Mouse (Mus musculus): Measurements from ENCODE around the gene Bckdk.

Gene Bckdk

DNA sequence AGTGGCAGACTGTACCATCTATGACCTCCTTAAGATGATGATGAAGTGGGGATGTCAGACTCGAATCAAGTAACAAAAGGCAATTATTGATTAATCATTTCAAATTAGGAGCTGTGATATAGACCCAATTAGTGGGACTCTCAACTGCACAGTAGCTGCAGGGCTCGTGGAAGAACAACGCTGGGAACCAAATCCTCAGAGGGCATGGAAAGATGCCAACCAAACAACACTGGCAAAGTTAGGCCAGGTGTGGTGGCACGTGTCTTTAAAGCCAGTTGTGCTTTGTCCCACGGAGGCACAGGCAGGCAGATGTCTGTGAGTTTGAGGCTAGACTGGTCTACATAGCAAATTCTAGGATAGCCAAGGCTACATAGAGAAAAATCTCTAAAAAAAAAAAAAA is 26.8 kb downstream of the Bckdk start:
- DNase-seq (ENCODE audit: low read depth, low spot score), result no peak

DNA sequence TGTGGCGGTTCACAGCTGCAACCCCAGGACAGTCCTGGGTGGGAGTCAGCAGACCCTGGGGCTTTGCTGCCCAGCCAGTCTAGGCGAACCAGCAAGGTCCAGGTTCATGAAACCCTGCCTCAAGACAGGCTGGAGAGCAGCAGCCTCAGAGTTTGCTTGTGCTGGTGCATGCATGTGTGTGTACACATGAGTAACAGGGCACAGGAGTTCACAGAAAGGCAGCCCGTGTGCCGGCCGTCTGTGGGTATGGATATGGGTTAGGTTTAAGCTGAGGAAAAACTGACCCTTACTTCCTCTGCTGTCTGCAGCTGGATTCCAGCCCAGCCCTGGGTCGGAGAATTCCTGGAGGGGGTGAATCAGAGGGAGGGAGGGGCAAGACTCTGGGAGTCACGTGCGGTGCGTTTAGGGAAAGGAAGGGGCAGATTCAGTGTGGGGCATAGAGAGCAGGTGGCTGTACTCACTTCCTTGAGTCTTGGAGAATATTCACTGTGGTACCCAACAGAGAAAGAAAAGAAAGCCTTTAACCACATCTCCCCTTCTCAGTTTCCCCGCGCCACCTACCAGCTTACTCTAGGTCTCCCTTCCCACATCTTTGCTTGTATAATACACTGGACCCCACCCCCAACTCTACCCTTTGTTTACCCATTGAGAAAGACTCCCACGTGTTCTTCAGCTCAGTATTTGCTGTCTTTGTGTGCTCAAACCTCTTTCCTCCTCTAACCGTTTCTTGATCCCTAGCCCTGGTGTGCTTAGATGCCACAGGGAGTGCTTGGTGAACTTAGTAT is 27.7 kb downstream of the Bckdk start:
- peak; percentile 76 for DNase-seq (ENCODE audit: low read depth, low spot score)

DNA sequence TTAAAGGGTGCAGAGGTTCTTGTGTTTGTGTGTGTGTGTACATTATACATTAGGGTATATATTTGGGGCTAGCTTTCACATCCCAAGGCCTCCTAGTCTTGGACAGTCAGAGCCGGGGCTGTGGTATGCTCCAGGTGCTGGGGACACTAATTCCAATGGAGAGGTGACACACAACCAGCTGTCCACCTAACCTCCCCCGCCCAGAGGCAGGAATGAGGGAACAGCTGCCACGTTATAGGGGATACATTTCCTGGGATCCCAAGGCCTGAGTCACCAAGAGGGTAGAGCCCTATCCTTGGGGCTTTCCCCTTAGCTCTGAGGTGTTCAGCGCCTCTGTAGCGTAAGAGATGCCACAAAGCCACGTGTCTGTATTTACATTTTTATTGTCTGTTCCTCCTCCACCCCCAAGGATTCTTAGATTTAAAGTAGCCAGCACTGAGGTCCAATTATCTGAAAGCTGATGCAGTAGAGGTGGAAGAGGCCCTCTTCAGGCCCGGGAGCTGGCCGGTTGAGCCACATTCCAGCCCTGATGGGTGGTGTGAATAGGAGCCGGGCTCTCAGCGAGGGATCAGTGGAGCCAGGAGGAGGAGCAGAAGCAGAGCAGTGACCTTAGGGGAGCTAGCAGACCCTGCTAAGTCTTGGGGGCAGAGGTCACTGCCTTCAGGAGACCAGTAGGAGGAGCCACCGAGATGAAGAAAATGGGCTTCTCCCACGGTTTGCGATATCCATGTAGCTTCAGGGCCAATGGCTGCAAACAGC is 28.6 kb downstream of the Bckdk start:
- peak; percentile 71 for DNase-seq (ENCODE audit: low read depth, low spot score)

GRCm38 (mm10) chr7:127934075-127934474 is 30.2 kb downstream of the Bckdk start:
- no peak for DNase-seq (ENCODE audit: low read depth, low spot score)

GRCm38 (mm10) chr7:127935028-127935722 is 31.3 kb downstream of the Bckdk start:
- DNase-seq (ENCODE audit: low read depth, low spot score), result peak; percentile 93

DNA sequence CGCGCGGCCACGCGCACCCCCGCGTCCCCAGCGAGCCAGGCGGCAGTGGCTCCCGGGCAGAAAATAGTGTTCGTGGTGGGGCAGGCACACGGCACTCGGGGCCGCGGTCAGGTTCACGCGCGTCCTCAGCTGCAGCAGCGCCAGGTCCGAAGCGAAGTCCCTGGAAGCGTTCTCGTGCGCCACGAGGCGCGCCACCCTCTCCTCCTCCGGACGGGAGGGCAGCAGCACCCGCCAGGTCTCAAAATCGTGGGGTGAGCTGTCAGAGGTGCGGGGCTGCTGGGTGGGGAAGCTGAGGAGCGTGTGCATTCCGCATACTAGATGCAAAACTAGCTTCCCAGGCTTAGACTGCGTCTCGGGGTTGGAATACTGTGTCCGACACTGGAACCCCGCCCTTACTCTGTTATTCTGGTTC is 31.9 kb downstream of the Bckdk start:
- DNase-seq (ENCODE audit: low read depth, low spot score), result peak; percentile 17

GRCm38 (mm10) chr7:127936216-127936884 is 32.5 kb downstream of the Bckdk start:
- DNase-seq (ENCODE audit: low read depth, low spot score), result no peak

GRCm38 (mm10) chr7:127942097-127942496 is 38.2 kb downstream of the Bckdk start:
- DNase-seq (ENCODE audit: low read depth, low spot score), result peak; percentile 49

GRCm38 (mm10) chr7:127944614-127945013 is 40.7 kb downstream of the Bckdk start:
- no peak for DNase-seq (ENCODE audit: low read depth, low spot score)

- peak; percentile 51 for DNase-seq (ENCODE audit: low read depth, low spot score)
These were observed 42.7 kb downstream of the Bckdk start, which contains the start of gene Prss36 for GRCm38 (mm10) chr7:127946470-127947023. Gene Prss36, minus strand, starts transcription at chr7:127946725.

GRCm38 (mm10) chr7:127952864-127953581 is 49.1 kb downstream of the Bckdk start:
- no peak for DNase-seq (ENCODE audit: low read depth, low spot score)

- no peak for DNase-seq (ENCODE audit: low read depth, low spot score)
These were observed 55.5 kb downstream of the Bckdk start for GRCm38 (mm10) chr7:127959364-127959763.
